Mouse (Mus musculus): ENCODE data around the gene Nsun2.

Nsun2 gene

GRCm38 (mm10) chr13:69673921-69674618 lies 140.5 kb downstream of the Nsun2 start:
- no peak for DNase-seq (ENCODE audit: extremely low read depth, low read depth, low spot score)
